ENCODE assay signal across 25 mouse cellular contexts in genomic region chr3:97151092-97151491, GRCm38 (mm10). TPM values are rescaled to one million over a fixed set of nuclear protein-coding genes. Genes with fewer than 3 reads are reported as not detected.
DNase-seq lines count a peak whose midpoint lies in the region; ATAC-seq and TF ChIP-seq lines count a peak whose summit lies in the region.
"Had no signal": no experiment of that assay in that cellular context is flagged by ENCODE, and none has a peak within 500 bp of the region (broad histone marks: within the 10 kb centered on the region; RNA-seq: fewer than 3 reads in every experiment).

No protein-coding gene starts in this region.

- peak; percentile 54 for DNase-seq in kidney, adult 9 months
- DNase-seq in kidney, postnatal 14 days, result no peak
- peak; percentile 41 for DNase-seq in brain, adult 2 months (ENCODE audit: low read depth, low spot score)
- DNase-seq in forebrain, embryonic 14.5 days (ENCODE audit: low spot score), result no peak
- no peak for DNase-seq in adrenal gland, postnatal 10 days
- DNase-seq: B cell, adult 2 months; cerebellum, adult 2 months; cerebellum, postnatal 14 days; gastrocnemius, postnatal 25 days; heart, adult 2 months; kidney, adult 8-10 months; liver, embryonic 13.5 days; lung, adult 2 months; lung, postnatal 10 days; thymus, postnatal 25 days had no signal

- H3K27ac ChIP-seq in intestine, postnatal 0 days (ENCODE audit: low read depth, low read length), result peak overlapping the region; percentile 35
- no peak overlapping the region for H3K27ac ChIP-seq in forebrain, embryonic 14.5 days (ENCODE audit: low read depth, low read length)
- H3K27ac ChIP-seq: forebrain, embryonic 12.5 days; heart, adult 2 months; hindbrain, embryonic 14.5 days; limb, embryonic 12.5 days; liver, embryonic 13.5 days; macrophage; midbrain, embryonic 13.5 days; neural tube, embryonic 13.5 days; stomach, embryonic 15.5 days had no signal

- H3K9me3 ChIP-seq in intestine, postnatal 0 days (ENCODE audit: control insufficient read depth), result no peaks in the 10 kb centered on the region
- no peaks in the 10 kb centered on the region for H3K9me3 ChIP-seq in forebrain, embryonic 14.5 days (replicated peaks; ENCODE audit: control insufficient read depth, low read length)
- H3K9me3 ChIP-seq: forebrain, embryonic 12.5 days; limb, embryonic 12.5 days; liver, embryonic 13.5 days; midbrain, embryonic 13.5 days; neural tube, embryonic 13.5 days; stomach, embryonic 15.5 days had no signal

- 26% methylated on average over 2 of the region's 2 CpGs for WGBS in intestine, postnatal 0 days
- 62% methylated on average over 2 of the region's 2 CpGs for WGBS in forebrain, embryonic 14.5 days

- no peak overlapping the region for H3K4me2 ChIP-seq in intestine, postnatal 0 days (replicated peaks; ENCODE audit: low read depth)
- H3K4me2 ChIP-seq in forebrain, embryonic 14.5 days (ENCODE audit: low read length), result no peak overlapping the region
- H3K4me2 ChIP-seq: forebrain, embryonic 12.5 days; heart, embryonic 12.5 days; hindbrain, embryonic 14.5 days; limb, embryonic 12.5 days; liver, embryonic 13.5 days; midbrain, embryonic 13.5 days; neural tube, embryonic 13.5 days; stomach, embryonic 15.5 days had no signal

- H3K27me3 ChIP-seq in intestine, postnatal 0 days (replicated peaks; ENCODE audit: control insufficient read depth, insufficient read depth, low read length), result no peaks in the 10 kb centered on the region
- H3K27me3 ChIP-seq in forebrain, embryonic 14.5 days (replicated peaks; ENCODE audit: control insufficient read depth, insufficient read depth, low read length), result no peaks in the 10 kb centered on the region
- H3K27me3 ChIP-seq: forebrain, embryonic 12.5 days; heart, embryonic 12.5 days; limb, embryonic 12.5 days; liver, embryonic 13.5 days; midbrain, embryonic 13.5 days; neural tube, embryonic 13.5 days; stomach, embryonic 15.5 days had no signal

- ATAC-seq in intestine, postnatal 0 days, result peak; percentile 91
- ATAC-seq in forebrain, embryonic 14.5 days, result no peak
- ATAC-seq: midbrain, embryonic 13.5 days had no signal

- H3K4me1 ChIP-seq in intestine, postnatal 0 days (replicated peaks; ENCODE audit: control insufficient read depth, insufficient read depth, low read length), result 0 out of 2 replicates have a peak, but pooled peaks cover 2% of the 10 kb centered on the region
- no peaks in the 10 kb centered on the region for H3K4me1 ChIP-seq in forebrain, embryonic 14.5 days (ENCODE audit: control insufficient read depth, insufficient read depth, low read length)
- H3K4me1 ChIP-seq: forebrain, embryonic 12.5 days; limb, embryonic 12.5 days; liver, embryonic 13.5 days; midbrain, embryonic 13.5 days; neural tube, embryonic 13.5 days; stomach, embryonic 15.5 days had no signal

- no peak overlapping the region for H3K4me3 ChIP-seq in intestine, postnatal 0 days (ENCODE audit: low read depth, low read length)
- H3K4me3 ChIP-seq in forebrain, embryonic 14.5 days (ENCODE audit: low read depth, low read length), result no peak overlapping the region
- H3K4me3 ChIP-seq: erythroblast, embryonic 14.5 days; forebrain, embryonic 12.5 days; heart, adult 2 months; heart, embryonic 12.5 days; limb, embryonic 12.5 days; liver, embryonic 13.5 days; midbrain, embryonic 13.5 days; neural tube, embryonic 13.5 days; stomach, embryonic 15.5 days had no signal

- no peaks in the 10 kb centered on the region for H3K36me3 ChIP-seq in intestine, postnatal 0 days (ENCODE audit: control insufficient read depth, insufficient read depth)
- H3K36me3 ChIP-seq in forebrain, embryonic 14.5 days (ENCODE audit: control insufficient read depth, insufficient read depth, low read length), result no peaks in the 10 kb centered on the region
- H3K36me3 ChIP-seq: forebrain, embryonic 12.5 days; heart, embryonic 12.5 days; limb, embryonic 12.5 days; liver, embryonic 13.5 days; midbrain, embryonic 13.5 days; neural tube, embryonic 13.5 days; stomach, embryonic 15.5 days had no signal

- TF ChIP-seq CTCF in intestine, postnatal 0 days (IDR thresholded peaks at IDR 0.05; ENCODE audit: low read depth), result no peak

- no peak overlapping the region for H3K9ac ChIP-seq in intestine, postnatal 0 days (ENCODE audit: low read depth, low read length)
- H3K9ac ChIP-seq in forebrain, embryonic 14.5 days (ENCODE audit: low read length), result no peak overlapping the region
- H3K9ac ChIP-seq: forebrain, embryonic 12.5 days; heart, embryonic 12.5 days; hindbrain, embryonic 14.5 days; limb, embryonic 12.5 days; liver, embryonic 13.5 days; midbrain, embryonic 13.5 days; neural tube, embryonic 13.5 days; stomach, embryonic 15.5 days had no signal

RNA-seq across cellular contexts. Expression of gene Acp6, which starts 7.5 kb away (rescaled TPM):
- polyA plus RNA-seq in intestine, postnatal 0 days (2015; fragmentation: Nextera tagmentation; extraction: Ambion mirVana), result 33.1 and 37.5 TPM in 2 replicates
- polyA plus RNA-seq in forebrain, embryonic 14.5 days (2014; fragmentation: Nextera tagmentation; extraction: Ambion mirVana), result 15.6 and 20.4 TPM in 2 replicates
- total RNA-seq in adrenal gland, postnatal 10 days (2021), result 10 to 100 TPM; 39.2 to 45.9 TPM

Comparison
In these comparisons a context has a peak if more than half of its experiments do, and no peak if none do; other contexts are left out.
1. DNase-seq: peak in kidney, adult 9 months (single experiment) and brain, adult 2 months (single experiment); none in kidney, postnatal 14 days (single experiment), forebrain, embryonic 14.5 days (single experiment) and adrenal gland, postnatal 10 days (single experiment).